Mouse (Mus musculus): Measurements from ENCODE around the gene Lenep. TPM values are rescaled to one million over a fixed set of nuclear protein-coding genes. Genes with fewer than 3 reads are reported as not detected.

The Lenep gene
- polyA plus RNA-seq, 1 experiment from 2014 or later, result not detected

DNA sequence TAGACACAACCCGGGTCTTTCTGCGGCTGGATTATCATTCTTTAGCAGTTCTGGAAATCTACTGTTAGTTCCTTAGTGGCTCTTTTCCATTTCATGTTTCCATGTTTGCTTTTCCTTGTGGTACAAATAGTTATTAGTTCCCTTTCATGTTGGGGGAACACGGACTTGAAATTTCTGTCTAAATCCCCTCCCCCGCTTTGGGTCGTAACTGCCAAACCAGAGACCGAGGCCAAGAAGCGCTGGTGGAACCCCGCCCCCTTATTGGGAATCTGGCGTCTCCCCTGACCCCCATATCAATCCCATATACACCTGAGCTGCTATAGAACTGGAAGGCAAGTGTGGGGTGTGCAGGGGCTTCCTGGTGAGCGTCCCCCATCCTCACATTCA is 7.2 kb downstream of the Lenep start:
- no peaks in the 10 kb centered on the region for H3K9me3 ChIP-seq (ENCODE audit: control insufficient read depth, low read length)
- peak overlapping the region; percentile 34; the same call in 1 of the 2 replicates for H3K27ac ChIP-seq (ENCODE audit: low read depth, low read length)
- H3K9ac ChIP-seq (ENCODE audit: low read depth, low read length), result peak overlapping the region; percentile 17; the same call in 1 of the 2 replicates
- peak overlapping the region; percentile 45 for H3K4me3 ChIP-seq (ENCODE audit: low read length)
- ATAC-seq, result no peak
- peaks cover 52% of the 10 kb centered on the region for H3K4me1 ChIP-seq (ENCODE audit: control insufficient read depth, insufficient read depth, low read depth, low read length)
- peaks cover 16% of the 10 kb centered on the region for H3K27me3 ChIP-seq (replicated peaks; ENCODE audit: control insufficient read depth, insufficient read depth, low read length)
- 1% methylated on average over 10 of the region's 10 CpGs for WGBS
- H3K4me2 ChIP-seq (ENCODE audit: low read length), result peak overlapping the region; percentile 74
- H3K36me3 ChIP-seq (ENCODE audit: control insufficient read depth, insufficient read depth, low read length), result no peaks in the 10 kb centered on the region

DNA sequence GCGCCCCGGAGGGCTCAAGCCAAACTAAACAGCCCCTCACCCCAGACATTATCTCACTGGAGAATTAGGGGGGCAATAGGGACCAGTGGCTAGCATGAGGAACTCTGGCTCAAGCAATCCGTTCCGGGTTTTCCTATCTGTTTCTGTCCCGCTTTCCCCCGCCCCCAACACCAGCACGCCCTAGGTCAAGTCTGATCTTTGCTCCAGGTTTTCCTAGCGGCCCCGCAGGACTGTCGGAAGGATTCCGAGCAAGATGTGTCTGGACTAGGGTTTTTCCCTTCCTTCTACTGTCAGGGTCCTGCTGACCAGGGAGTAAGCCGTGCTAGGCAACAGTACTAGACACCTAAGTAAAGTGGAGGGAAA is 7.7 kb downstream of the Lenep start:
- peaks cover 16% of the 10 kb centered on the region for H3K27me3 ChIP-seq (replicated peaks; ENCODE audit: control insufficient read depth, insufficient read depth, low read length)
- WGBS, result 0% methylated on average over 10 of the region's 12 CpGs

DNA sequence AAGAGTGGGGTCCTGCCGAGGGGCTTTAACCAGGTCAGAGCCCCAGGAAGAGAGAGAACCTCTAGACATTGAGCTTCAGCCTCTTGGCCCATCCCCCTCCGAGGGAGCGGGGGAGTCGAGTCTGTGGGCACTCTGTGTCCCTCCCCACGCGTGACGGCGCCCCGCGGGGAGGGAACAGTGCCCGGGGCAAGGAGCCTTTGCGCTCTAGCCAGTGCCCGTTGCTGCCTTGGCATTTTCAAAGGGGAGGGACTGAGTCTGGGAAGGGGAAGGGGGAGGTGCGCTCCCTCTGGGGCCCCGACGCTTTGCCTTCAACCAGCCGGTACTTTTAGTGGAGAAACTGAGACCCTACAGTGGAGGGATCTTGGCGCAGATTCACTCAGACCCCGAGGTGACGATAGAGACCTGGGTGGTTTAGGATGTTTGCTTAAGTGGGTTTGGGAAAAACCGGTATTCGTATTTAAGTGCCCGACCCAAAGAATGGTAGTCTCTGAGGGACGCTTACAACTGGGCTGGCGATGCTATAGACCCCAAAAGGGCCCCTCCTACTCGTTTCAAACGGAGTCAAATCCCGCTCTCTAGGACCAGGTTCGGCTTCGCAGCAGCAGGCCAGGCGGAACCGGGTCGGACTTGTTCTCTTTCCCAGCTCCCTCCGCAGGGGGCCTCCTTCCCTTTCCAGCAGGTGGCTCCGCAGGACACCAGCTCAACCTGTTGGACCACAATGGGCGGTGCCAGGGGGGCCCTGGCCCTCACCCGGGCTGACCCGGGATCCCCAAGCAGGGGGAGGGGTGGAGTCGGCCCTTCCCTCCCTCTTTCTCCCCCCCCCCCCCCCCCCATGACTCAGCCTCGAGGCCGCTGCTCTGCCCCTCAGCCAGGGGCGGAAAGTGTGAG is 8.3 kb downstream of the Lenep start, which contains the start of gene Zbtb7b:
Gene Zbtb7b, minus strand, starts transcription at position 771 of the 888 bp plus-strand sequence.
- H3K9ac ChIP-seq (ENCODE audit: low read depth, low read length), result peak within 1 kb of the TSS; percentile 53
- peak within 1 kb of the TSS; percentile 79 for H3K27ac ChIP-seq (ENCODE audit: low read depth, low read length)
- H3K4me2 ChIP-seq (ENCODE audit: low read length), result peak within 1 kb of the TSS; percentile 74
- H3K27me3 ChIP-seq (replicated peaks; ENCODE audit: control insufficient read depth, insufficient read depth, low read length), result peaks cover 16% of the 10 kb centered on the region
- H3K4me1 ChIP-seq (ENCODE audit: control insufficient read depth, insufficient read depth, low read depth, low read length), result peaks cover 52% of the 10 kb centered on the region
- ATAC-seq, result peak; percentile 49
- under 1% methylated on average over 38 of the region's 42 CpGs for WGBS
- H3K9me3 ChIP-seq (ENCODE audit: control insufficient read depth, low read length), result no peaks in the 10 kb centered on the region
- no peaks in the 10 kb centered on the region for H3K36me3 ChIP-seq (ENCODE audit: control insufficient read depth, insufficient read depth, low read length)
- peak within 1 kb of the TSS; percentile 45 for H3K4me3 ChIP-seq (ENCODE audit: low read length)

More for the DNA sequence above, 7.7 kb downstream of the Lenep start:
- H3K4me2 ChIP-seq (ENCODE audit: low read length), result peak overlapping the region; percentile 74
- H3K36me3 ChIP-seq (ENCODE audit: control insufficient read depth, insufficient read depth, low read length), result no peaks in the 10 kb centered on the region
- ATAC-seq, result peak; percentile 7; the same call in 1 of the 2 replicates
- H3K4me3 ChIP-seq (ENCODE audit: low read length), result peak overlapping the region; percentile 45
- H3K4me1 ChIP-seq (ENCODE audit: control insufficient read depth, insufficient read depth, low read depth, low read length), result peaks cover 52% of the 10 kb centered on the region
- H3K27ac ChIP-seq (ENCODE audit: low read depth, low read length), result peak overlapping the region; percentile 34; the same call in 1 of the 2 replicates
- H3K9ac ChIP-seq (ENCODE audit: low read depth, low read length), result peak overlapping the region; percentile 33
- no peaks in the 10 kb centered on the region for H3K9me3 ChIP-seq (ENCODE audit: control insufficient read depth, low read length)

DNA sequence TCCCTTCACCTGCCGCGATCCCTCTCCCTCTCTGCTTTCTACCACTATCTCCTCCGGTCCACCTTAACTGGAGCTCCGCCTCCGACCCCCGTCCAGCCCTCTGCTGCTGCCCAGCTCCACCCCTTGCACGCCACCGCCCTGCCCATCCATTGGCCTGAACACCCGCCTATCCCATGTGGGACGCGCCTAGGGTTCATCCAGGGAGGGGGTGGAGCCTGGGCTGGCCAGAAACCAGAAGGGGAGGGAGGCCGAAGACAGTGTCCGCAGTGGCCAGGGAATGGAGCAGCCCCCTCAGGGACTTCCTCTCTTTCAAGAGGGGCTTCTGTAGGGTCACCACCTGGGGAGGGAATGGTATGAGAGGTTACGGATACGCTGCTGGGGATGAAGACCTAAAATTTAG is 9.0 kb downstream of the Lenep start:
- peak; percentile 93 for ATAC-seq
- Histone ChIP-seq H3K4me3 (ENCODE audit: low read length) (peak overlapping the region; percentile 45), H3K4me2 (ENCODE audit: low read length) (peak overlapping the region; percentile 74), H3K4me1 (ENCODE audit: control insufficient read depth, insufficient read depth, low read depth, low read length) (peaks cover 52% of the 10 kb centered on the region), H3K9me3 (ENCODE audit: control insufficient read depth, low read length) (no peaks in the 10 kb centered on the region), H3K36me3 (ENCODE audit: control insufficient read depth, insufficient read depth, low read length) (no peaks in the 10 kb centered on the region), H3K9ac (ENCODE audit: low read depth, low read length) (peak overlapping the region; percentile 53), H3K27me3 (replicated peaks; ENCODE audit: control insufficient read depth, insufficient read depth, low read length) (peaks cover 16% of the 10 kb centered on the region), H3K27ac (ENCODE audit: low read depth, low read length) (peak overlapping the region; percentile 79)
- WGBS, result under 1% methylated on average over 15 of the region's 15 CpGs

DNA sequence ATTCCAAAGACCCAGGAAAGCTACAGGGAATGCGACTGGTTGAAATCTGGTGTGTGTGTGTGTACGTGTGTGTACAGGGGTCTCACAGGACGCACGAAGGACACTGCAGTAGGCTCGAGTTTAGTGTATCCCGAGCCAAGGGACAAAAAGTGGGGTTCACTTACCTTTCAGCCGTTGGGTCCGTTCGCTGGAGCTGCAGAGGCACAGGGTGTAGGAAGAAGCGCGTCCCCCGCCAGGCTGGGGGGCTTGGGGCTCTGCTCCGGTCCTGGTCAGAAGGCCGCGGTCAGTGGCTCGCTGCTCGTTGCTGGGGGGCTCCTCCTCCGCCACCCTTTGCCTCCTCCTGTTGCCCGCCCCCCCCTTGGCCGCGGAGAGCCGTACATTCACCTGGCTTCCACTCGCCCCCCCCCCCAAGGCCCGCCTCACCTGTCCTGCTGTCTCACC is 9.7 kb downstream of the Lenep start:
- H3K9me3 ChIP-seq (ENCODE audit: control insufficient read depth, low read length), result no peaks in the 10 kb centered on the region
- peak overlapping the region; percentile 45 for H3K4me3 ChIP-seq (ENCODE audit: low read length)
- H3K9ac ChIP-seq (ENCODE audit: low read depth, low read length), result peak overlapping the region; percentile 49
- H3K4me2 ChIP-seq (ENCODE audit: low read length), result peak overlapping the region; percentile 74
- ATAC-seq, result no peak
- H3K36me3 ChIP-seq (ENCODE audit: control insufficient read depth, insufficient read depth, low read length), result no peaks in the 10 kb centered on the region
- no peak overlapping the region for H3K27ac ChIP-seq (ENCODE audit: low read depth, low read length)
- peaks cover 16% of the 10 kb centered on the region for H3K27me3 ChIP-seq (replicated peaks; ENCODE audit: control insufficient read depth, insufficient read depth, low read length)
- WGBS, result under 1% methylated on average over 22 of the region's 24 CpGs
- peaks cover 52% of the 10 kb centered on the region for H3K4me1 ChIP-seq (ENCODE audit: control insufficient read depth, insufficient read depth, low read depth, low read length)

DNA sequence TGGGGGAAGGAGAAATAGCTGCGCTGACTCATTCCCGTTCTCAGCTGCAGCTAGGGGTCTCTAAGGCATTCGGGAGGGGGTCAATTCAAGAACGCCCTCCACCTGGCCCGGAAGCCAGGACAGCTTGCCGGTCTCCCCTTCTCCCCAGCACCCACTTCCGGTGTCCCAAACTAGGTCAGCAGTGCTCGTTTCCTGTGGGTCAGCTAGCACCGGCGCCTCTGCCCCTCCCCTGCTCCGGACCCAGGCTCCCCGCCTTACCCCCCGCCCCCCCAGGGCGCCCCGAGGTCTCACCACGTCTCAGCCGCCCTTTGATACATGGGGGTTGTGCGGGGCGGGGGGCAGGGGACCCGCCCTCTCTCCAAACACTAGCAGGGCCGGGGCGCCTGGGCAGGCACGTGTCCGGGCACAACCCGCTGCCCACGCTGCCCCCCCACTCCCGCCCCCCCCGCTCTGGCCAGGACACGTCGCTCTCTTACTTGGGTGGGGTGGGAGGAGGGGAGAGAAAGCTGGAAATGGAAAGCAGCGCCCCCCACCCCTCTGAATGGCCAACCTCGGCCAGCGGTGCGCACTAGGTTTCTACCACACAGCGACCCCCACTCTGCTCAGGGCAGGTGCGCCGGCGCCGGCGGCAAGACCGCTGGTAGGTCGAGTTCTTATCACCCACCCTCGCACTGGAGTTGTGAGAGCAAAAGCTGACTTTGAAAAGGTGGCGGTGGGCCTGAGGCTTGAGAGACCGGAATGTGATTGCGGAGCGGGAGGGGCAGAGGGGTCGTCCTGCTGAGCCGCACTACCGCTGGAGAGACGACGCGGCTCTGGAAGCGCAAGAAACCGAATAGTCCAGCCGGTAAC is 10.7 kb downstream of the Lenep start:
- Histone ChIP-seq H3K4me1 (ENCODE audit: control insufficient read depth, insufficient read depth, low read depth, low read length) (peaks cover 55% of the 10 kb centered on the region), H3K4me3 (ENCODE audit: low read length) (peak overlapping the region; percentile 45), H3K27ac (ENCODE audit: low read depth, low read length) (no peak overlapping the region; the same call in 1 of the 2 replicates), H3K36me3 (ENCODE audit: control insufficient read depth, insufficient read depth, low read length) (no peaks in the 10 kb centered on the region), H3K4me2 (ENCODE audit: low read length) (peak overlapping the region; percentile 74), H3K27me3 (replicated peaks; ENCODE audit: control insufficient read depth, insufficient read depth, low read length) (peaks cover 16% of the 10 kb centered on the region), H3K9ac (ENCODE audit: low read depth, low read length) (peak overlapping the region; percentile 53), H3K9me3 (ENCODE audit: control insufficient read depth, low read length) (no peaks in the 10 kb centered on the region)
- whole genome bisulfite sequencing, result 0% methylated on average over 53 of the region's 56 CpGs
- ATAC-seq, result no peak

DNA sequence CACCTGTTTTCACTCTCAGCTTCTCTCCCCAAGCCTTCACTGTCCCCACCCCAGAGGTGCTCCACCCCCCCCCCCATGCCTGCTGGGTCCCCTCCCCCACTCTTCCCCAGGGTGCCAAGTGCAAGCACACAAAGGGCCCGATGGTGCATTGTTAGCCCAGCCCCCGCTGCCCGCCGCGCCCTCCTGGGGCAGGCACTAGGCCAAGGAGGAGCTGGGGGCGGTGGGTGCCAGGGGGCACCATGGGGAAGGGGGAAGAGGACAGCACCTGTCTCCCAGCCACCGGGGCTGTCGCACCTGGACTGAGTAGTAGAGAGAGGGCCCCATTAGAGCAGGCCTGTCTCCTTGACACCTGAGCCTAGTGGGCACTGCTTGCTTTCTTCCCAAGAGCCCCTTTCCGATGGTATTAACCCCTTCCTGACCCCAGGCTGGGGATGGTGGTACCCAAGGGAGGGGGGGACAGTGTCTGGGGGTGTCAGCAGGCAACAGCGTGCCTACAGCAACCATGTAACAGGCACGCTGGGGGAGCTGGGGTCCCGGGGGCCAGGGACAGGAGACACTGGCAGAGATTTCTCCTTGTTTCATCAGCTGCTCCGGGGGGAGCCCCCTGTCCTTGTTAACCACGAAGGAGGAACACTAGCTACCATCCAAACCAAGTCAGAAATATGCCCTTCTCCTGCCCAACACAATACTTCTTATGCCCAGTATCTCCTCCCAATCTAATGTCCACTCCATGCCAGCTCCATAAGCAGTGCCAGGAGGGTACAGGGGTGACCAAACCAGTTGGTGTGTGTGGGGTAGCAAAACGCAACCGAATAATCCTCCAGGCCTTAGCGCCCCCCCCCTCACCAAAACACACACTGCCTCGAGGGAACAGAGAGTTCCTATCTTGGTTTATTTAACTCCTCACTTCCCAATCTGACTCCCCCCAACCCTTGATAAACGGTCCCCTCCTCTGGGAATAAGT is 11.6 kb downstream of the Lenep start:
- no peak for ATAC-seq
- Histone ChIP-seq H3K9ac (ENCODE audit: low read depth, low read length) (peak overlapping the region; percentile 53), H3K27ac (ENCODE audit: low read depth, low read length) (no peak overlapping the region), H3K4me2 (ENCODE audit: low read length) (peak overlapping the region; percentile 74), H3K4me1 (ENCODE audit: control insufficient read depth, insufficient read depth, low read depth, low read length) (peaks cover 47% of the 10 kb centered on the region), H3K9me3 (ENCODE audit: control insufficient read depth, low read length) (no peaks in the 10 kb centered on the region), H3K36me3 (ENCODE audit: control insufficient read depth, insufficient read depth, low read length) (no peaks in the 10 kb centered on the region), H3K4me3 (ENCODE audit: low read length) (peak overlapping the region; percentile 45), H3K27me3 (replicated peaks; ENCODE audit: control insufficient read depth, insufficient read depth, low read length) (peaks cover 12% of the 10 kb centered on the region)
- 17% methylated on average over 19 of the region's 19 CpGs for WGBS

DNA sequence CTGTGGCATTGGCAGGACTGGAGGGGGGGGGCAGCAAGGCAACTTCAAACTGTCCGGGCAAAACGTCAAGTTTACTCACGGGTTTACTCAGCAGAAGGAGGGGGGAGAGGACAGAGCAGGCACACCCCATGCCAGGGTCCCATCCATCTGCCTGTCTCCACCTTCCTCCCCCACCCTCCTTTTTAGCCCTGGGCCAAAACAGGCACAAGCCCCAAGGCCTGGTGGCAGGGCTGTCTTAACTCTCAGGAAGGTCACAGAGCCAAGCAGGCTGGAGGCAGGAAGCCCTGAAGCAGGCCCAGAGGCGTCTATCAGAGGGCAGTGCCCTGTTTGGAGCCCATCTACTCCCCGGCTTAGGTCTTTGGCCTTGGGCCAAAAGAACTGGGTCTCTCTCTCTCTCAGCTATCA is 12.5 kb downstream of the Lenep start:
- no peak for ATAC-seq
- WGBS, result 53% methylated on average over 5 of the region's 5 CpGs
- Histone ChIP-seq H3K9ac (ENCODE audit: low read depth, low read length) (no peak overlapping the region), H3K4me3 (ENCODE audit: low read length) (no peak overlapping the region), H3K4me2 (ENCODE audit: low read length) (no peak overlapping the region), H3K4me1 (ENCODE audit: control insufficient read depth, insufficient read depth, low read depth, low read length) (peaks cover 39% of the 10 kb centered on the region), H3K27me3 (replicated peaks; ENCODE audit: control insufficient read depth, insufficient read depth, low read length) (peaks cover 3% of the 10 kb centered on the region), H3K36me3 (ENCODE audit: control insufficient read depth, insufficient read depth, low read length) (no peaks in the 10 kb centered on the region), H3K9me3 (ENCODE audit: control insufficient read depth, low read length) (no peaks in the 10 kb centered on the region), H3K27ac (ENCODE audit: low read depth, low read length) (no peak overlapping the region)

Data from hindbrain, embryonic 16.5 days (tissue).